Mouse (Mus musculus) liver, embryonic 13.5 days (tissue): ENCODE data around the gene Tbx3. TPM values are rescaled to one million over a fixed set of nuclear protein-coding genes. Genes with fewer than 3 reads are reported as not detected.

Experiments used
- ATAC-seq: fragments of 200-750 bp; cut with Nextera tagmentation; 2 replicates; pipeline ENCODE4 v1.8.0; 2017; ENCODE audit warnings: low read depth, mild to moderate bottlenecking, moderate number of reproducible peaks, moderate library complexity
- DNase-seq: peaks from one replicate; pipeline ENCODE4 v3.0.0; 2022
- H3K27ac ChIP-seq: fragments of 300-500 bp; sonication (generic); 2 replicates; pipeline ENCODE4 v1.5.1; 2015; ENCODE audit warnings: moderate library complexity, mild to moderate bottlenecking, inconsistent platforms
- H3K27me3 ChIP-seq: fragments of 300-500 bp; sonication (generic); 2 replicates; pipeline ENCODE4 v1.6.1; 2015; ENCODE audit warnings: mild to moderate bottlenecking, inconsistent platforms
- H3K36me3 ChIP-seq: fragments of 300-500 bp; sonication (generic); 2 replicates; pipeline ENCODE4 v1.6.1; 2015; ENCODE audit warnings: mild to moderate bottlenecking, inconsistent platforms
- H3K4me1 ChIP-seq: fragments of 300-500 bp; sonication (generic); replicated peaks from 2 replicates; pipeline ENCODE4 v1.6.1; 2015; ENCODE audit warnings: inconsistent platforms
- H3K4me2 ChIP-seq: fragments of 300-500 bp; sonication (generic); 2 replicates; pipeline ENCODE4 v1.6.1; 2015; ENCODE audit warnings: inconsistent platforms, mild to moderate bottlenecking, moderate library complexity
- H3K4me3 ChIP-seq: fragments of 300-500 bp; sonication (generic); replicated peaks from 2 replicates; pipeline ENCODE4 v1.5.1; 2015; ENCODE audit warnings: mild to moderate bottlenecking, inconsistent platforms
- H3K9ac ChIP-seq: fragments of 300-500 bp; sonication (generic); 2 replicates; pipeline ENCODE4 v1.6.1; 2015; ENCODE audit warnings: mild to moderate bottlenecking, inconsistent platforms
- H3K9me3 ChIP-seq: fragments of 300-500 bp; sonication (generic); replicated peaks from 2 replicates; pipeline ENCODE4 v1.6.1; 2016; ENCODE audit warnings: inconsistent platforms
- WGBS: fragments of 180-500 bp; shearing (Covaris S2); methylation state at CpG from one replicate; pipeline ENCODE4 v1.1.7; 2015; ENCODE audit not compliant: insufficient replicate concordance; 5-methylcytosine and 5-hydroxymethylcytosine counted together
- polyA plus RNA-seq: library from polyadenylated mRNA; unstranded; fragments of >200 nt; fragmentation: Nextera tagmentation; extraction: Ambion mirVana; gene quantifications from 2 replicates; pipeline ENCODE4 v1.2.1, GENCODE M21; 2015

The Tbx3 gene
- polyA plus RNA-seq, 1 experiment from 2014 or later: 4.1 TPM

DNA sequence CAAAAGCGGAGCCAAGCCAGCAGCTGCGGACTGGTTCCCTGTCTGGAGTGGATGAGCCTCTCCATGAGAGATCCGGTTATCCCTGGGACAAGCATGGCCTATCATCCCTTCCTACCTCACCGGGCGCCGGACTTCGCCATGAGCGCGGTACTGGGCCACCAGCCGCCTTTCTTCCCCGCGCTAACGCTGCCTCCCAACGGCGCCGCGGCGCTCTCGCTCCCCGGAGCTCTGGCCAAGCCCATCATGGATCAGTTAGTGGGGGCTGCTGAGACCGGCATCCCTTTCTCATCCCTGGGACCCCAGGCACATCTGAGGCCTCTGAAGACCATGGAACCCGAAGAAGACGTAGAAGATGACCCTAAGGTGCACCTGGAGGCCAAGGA is 1.5 kb downstream of the Tbx3 start:
- WGBS: 2% methylated on average over 23 of the region's 23 CpGs
- Histone ChIP-seq H3K27ac (peak overlapping the region; percentile 32; the same call in 1 of the 2 replicates), H3K4me1 (peaks cover 2% of the 10 kb centered on the region; the same call in 1 of the 2 replicates), H3K4me2 (peak overlapping the region; percentile 60), H3K36me3 (no peaks in the 10 kb centered on the region), H3K9ac (peak overlapping the region; percentile 66), H3K27me3 (peaks cover 96% of the 10 kb centered on the region), H3K9me3 (no peaks in the 10 kb centered on the region), H3K4me3 (peak overlapping the region; percentile 55)
- DNase-seq (no peak), ATAC-seq (no peak)

DNA sequence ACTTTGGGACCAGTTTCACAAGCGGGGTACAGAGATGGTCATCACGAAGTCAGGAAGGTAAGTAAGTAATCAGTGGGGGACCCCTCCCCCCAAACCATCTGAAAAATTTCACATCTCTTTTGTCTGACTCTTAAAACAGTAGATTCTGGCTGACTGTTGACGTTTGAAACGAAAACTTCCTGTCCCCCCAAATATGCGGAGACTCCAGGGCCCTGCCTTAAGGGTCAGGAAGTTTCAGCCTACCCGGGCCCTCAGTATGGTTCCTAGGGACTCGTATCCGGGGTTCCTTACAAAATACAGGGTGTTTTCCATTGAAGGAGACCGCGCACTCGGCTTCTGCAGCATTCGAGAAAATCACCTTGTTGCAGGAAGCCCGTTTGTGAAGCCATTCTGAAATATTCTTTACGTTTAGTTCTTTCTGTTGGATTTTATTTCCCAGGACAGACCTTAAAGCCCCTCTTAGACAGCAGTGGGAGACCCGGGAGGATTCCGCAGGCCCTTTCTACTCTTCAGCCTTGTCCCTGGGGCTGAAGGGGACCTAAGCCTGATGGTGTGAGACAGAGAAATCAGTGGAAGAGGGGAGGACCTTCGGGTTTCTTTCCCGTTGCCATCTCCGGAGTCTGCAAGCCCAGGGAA is 2.0 kb downstream of the Tbx3 start:
- H3K36me3 ChIP-seq: no peaks in the 10 kb centered on the region
- no peak for ATAC-seq
- H3K27me3 ChIP-seq: peaks cover 96% of the 10 kb centered on the region
- H3K9me3 ChIP-seq: no peaks in the 10 kb centered on the region
- peaks cover 2% of the 10 kb centered on the region; the same call in 1 of the 2 replicates for H3K4me1 ChIP-seq
- 0 out of 2 replicates have a peak overlapping the region, but pooled peaks have one; percentile 32 for H3K27ac ChIP-seq
- peak overlapping the region; percentile 55 for H3K4me3 ChIP-seq
- WGBS: 3% methylated on average over 19 of the region's 19 CpGs
- DNase-seq: no peak
- H3K9ac ChIP-seq: peak overlapping the region; percentile 66
- H3K4me2 ChIP-seq: peak overlapping the region; percentile 60

- no peak for DNase-seq
- Histone ChIP-seq H3K4me1 (peaks cover 2% of the 10 kb centered on the region; the same call in 1 of the 2 replicates), H3K36me3 (no peaks in the 10 kb centered on the region), H3K9me3 (no peaks in the 10 kb centered on the region), H3K4me3 (peak overlapping the region; percentile 55), H3K4me2 (peak overlapping the region; percentile 60), H3K9ac (peak overlapping the region; percentile 66), H3K27me3 (peaks cover 91% of the 10 kb centered on the region), H3K27ac (no peak overlapping the region)
- ATAC-seq: no peak
- 8% methylated on average over 17 of the region's 17 CpGs for WGBS
Observed at GRCm38 (mm10) chr5:119672984-119673600, 2.6 kb downstream of the Tbx3 start.

DNA sequence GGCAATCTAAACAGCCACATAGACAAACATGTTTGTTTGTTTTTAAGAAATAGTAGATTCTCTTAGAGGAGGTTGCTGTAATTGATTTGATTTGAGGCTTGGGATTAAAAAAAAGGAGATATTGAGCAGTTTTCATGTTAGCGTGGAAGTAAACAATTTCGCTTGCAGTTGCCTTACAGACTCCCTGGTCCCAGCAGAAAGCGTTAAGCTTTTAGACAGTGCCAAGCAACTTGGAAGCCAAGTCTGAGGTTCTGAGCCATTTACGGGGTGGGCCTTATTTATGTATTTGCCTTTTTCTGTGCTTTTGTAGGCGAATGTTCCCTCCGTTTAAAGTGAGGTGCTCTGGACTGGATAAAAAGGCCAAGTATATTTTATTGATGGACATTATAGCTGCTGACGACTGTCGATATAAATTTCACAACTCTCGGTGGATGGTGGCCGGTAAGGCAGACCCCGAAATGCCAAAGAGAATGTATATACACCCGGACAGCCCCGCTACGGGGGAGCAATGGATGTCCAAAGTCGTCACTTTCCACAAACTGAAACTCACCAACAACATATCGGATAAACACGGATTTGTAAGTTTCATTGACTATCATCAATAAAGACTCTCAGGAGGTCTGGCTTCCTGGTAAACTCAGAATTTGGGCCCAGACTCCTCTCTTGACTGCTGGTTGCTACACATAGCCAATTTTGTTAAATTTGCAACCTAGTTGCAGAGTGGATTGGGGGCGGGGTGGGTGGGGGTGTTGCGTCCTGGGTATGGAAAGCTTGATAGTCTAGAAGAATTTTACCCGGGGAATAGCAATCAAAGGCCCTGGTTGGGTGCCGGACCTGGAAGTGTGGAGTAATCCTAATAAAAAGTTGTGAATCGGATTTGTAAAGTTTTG is 3.5 kb downstream of the Tbx3 start:
- H3K4me2 ChIP-seq: peak overlapping the region; percentile 48
- peak overlapping the region; percentile 55 for H3K4me3 ChIP-seq
- H3K27ac ChIP-seq: no peak overlapping the region
- DNase-seq (no peak), ATAC-seq (no peak)
- H3K36me3 ChIP-seq: no peaks in the 10 kb centered on the region
- H3K9ac ChIP-seq: peak overlapping the region; percentile 66
- WGBS: 22% methylated on average over 22 of the region's 22 CpGs
- H3K9me3 ChIP-seq: no peaks in the 10 kb centered on the region
- H3K27me3 ChIP-seq: peaks cover 91% of the 10 kb centered on the region
- H3K4me1 ChIP-seq: 0 out of 2 replicates have a peak, but pooled peaks cover 2% of the 10 kb centered on the region

GRCm38 (mm10) chr5:119674606-119675330 is 4.3 kb downstream of the Tbx3 start:
- no peak overlapping the region for H3K27ac ChIP-seq
- ATAC-seq: no peak
- peak overlapping the region; percentile 66; the same call in 1 of the 2 replicates for H3K9ac ChIP-seq
- H3K36me3 ChIP-seq: no peaks in the 10 kb centered on the region
- peaks cover 88% of the 10 kb centered on the region for H3K27me3 ChIP-seq
- no peaks in the 10 kb centered on the region for H3K9me3 ChIP-seq
- H3K4me1 ChIP-seq: 0 out of 2 replicates have a peak, but pooled peaks cover 2% of the 10 kb centered on the region
- H3K4me2 ChIP-seq: peak overlapping the region; percentile 48
- DNase-seq: no peak
- WGBS: 35% methylated on average over 12 of the region's 12 CpGs
- peak overlapping the region; percentile 55 for H3K4me3 ChIP-seq

- peaks cover 88% of the 10 kb centered on the region for H3K27me3 ChIP-seq
- no peak overlapping the region for H3K4me3 ChIP-seq
- DNase-seq (no peak), ATAC-seq (no peak)
- 22% methylated on average over 2 of the region's 2 CpGs for WGBS
- no peaks in the 10 kb centered on the region; the same call in 1 of the 2 replicates for H3K4me1 ChIP-seq
- 0 out of 2 replicates have a peak overlapping the region, but pooled peaks have one; percentile 48 for H3K4me2 ChIP-seq
- no peak overlapping the region for H3K27ac ChIP-seq
- H3K9ac ChIP-seq: no peak overlapping the region
- H3K36me3 ChIP-seq: 0 out of 2 replicates have a peak, but pooled peaks cover 2% of the 10 kb centered on the region
- no peaks in the 10 kb centered on the region for H3K9me3 ChIP-seq
Observed at GRCm38 (mm10) chr5:119676245-119676644, 5.8 kb downstream of the Tbx3 start.

- Histone ChIP-seq H3K4me2 (no peak overlapping the region), H3K27me3 (peaks cover 88% of the 10 kb centered on the region), H3K9ac (no peak overlapping the region), H3K9me3 (no peaks in the 10 kb centered on the region), H3K4me1 (no peaks in the 10 kb centered on the region; the same call in 1 of the 2 replicates), H3K36me3 (0 out of 2 replicates have a peak, but pooled peaks cover 2% of the 10 kb centered on the region), H3K4me3 (no peak overlapping the region), H3K27ac (no peak overlapping the region)
- ATAC-seq (no peak), DNase-seq (no peak)
- 45% methylated on average over 5 of the region's 5 CpGs for WGBS
Observed at GRCm38 (mm10) chr5:119678516-119678915, 8.0 kb downstream of the Tbx3 start.

- Histone ChIP-seq H3K27ac (no peak overlapping the region), H3K27me3 (peaks cover 88% of the 10 kb centered on the region), H3K9me3 (no peaks in the 10 kb centered on the region), H3K4me3 (no peak overlapping the region), H3K9ac (no peak overlapping the region), H3K4me1 (no peaks in the 10 kb centered on the region; the same call in 1 of the 2 replicates), H3K4me2 (no peak overlapping the region), H3K36me3 (0 out of 2 replicates have a peak, but pooled peaks cover 2% of the 10 kb centered on the region)
- ATAC-seq: no peak
- no peak for DNase-seq
Observed at GRCm38 (mm10) chr5:119679084-119679483, 8.6 kb downstream of the Tbx3 start.

GRCm38 (mm10) chr5:119679614-119680328 is 9.3 kb downstream of the Tbx3 start:
- Histone ChIP-seq H3K9ac (no peak overlapping the region), H3K36me3 (0 out of 2 replicates have a peak, but pooled peaks cover 2% of the 10 kb centered on the region), H3K9me3 (no peaks in the 10 kb centered on the region), H3K27me3 (peaks cover 87% of the 10 kb centered on the region), H3K4me3 (no peak overlapping the region), H3K4me1 (no peaks in the 10 kb centered on the region; the same call in 1 of the 2 replicates), H3K4me2 (peak overlapping the region; percentile 40), H3K27ac (no peak overlapping the region)
- WGBS: 41% methylated on average over 10 of the region's 10 CpGs
- DNase-seq: no peak
- no peak for ATAC-seq
